ENCODE assay signal across 26 mouse cellular contexts in the genomic region with DNA sequence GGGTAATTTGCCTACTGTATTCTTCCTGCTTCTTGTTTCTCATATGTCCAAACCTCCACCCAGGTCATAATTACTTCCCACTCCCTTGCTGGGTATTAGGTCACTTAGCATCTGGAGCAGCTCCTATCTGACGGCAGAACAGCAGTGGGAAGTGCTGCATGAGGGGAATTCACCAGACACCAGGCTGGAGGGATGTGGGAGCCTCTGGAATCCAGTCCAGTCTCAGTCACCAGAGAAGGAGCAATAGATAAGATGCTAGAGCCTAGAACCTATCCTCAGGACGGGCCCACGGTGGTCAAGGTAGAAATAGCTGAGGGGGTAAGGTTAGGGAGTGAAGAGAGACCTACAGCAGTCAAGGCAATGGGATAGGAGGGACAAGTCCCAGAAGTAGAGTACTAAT.
"Had no signal": no experiment of that assay in that cellular context is flagged by ENCODE, and none has a peak within 500 bp of the region (broad histone marks: within the 10 kb centered on the region; RNA-seq: fewer than 3 reads in every experiment).

No protein-coding gene starts in this region.

- H3K9me3 ChIP-seq: embryonic facial prominence, embryonic 12.5 days; embryonic facial prominence, embryonic 13.5 days; forebrain, embryonic 10.5 days; forebrain, embryonic 12.5 days; forebrain, embryonic 13.5 days; forebrain, embryonic 15.5 days had no signal

- ATAC-seq: forebrain, embryonic 13.5 days; forebrain, embryonic 14.5 days; forebrain, embryonic 15.5 days; forebrain, embryonic 16.5 days; forebrain, postnatal 0 days had no signal

- H3K4me1 ChIP-seq: embryonic facial prominence, embryonic 12.5 days had no signal

- H3K36me3 ChIP-seq: embryonic facial prominence, embryonic 12.5 days; embryonic facial prominence, embryonic 13.5 days; forebrain, embryonic 10.5 days; forebrain, embryonic 12.5 days; forebrain, embryonic 15.5 days had no signal

- H3K27me3 ChIP-seq: embryonic facial prominence, embryonic 12.5 days; embryonic facial prominence, embryonic 13.5 days; forebrain, embryonic 15.5 days had no signal

- H3K4me3 ChIP-seq: embryonic facial prominence, embryonic 12.5 days; embryonic facial prominence, embryonic 13.5 days; erythroblast, embryonic 14.5 days; forebrain, embryonic 10.5 days; forebrain, embryonic 12.5 days; forebrain, embryonic 13.5 days; forebrain, embryonic 15.5 days; gastrocnemius, adult 2 months; heart, adult 2 months had no signal

- H3K9ac ChIP-seq: embryonic facial prominence, embryonic 12.5 days; embryonic facial prominence, embryonic 13.5 days; forebrain, embryonic 12.5 days; forebrain, embryonic 13.5 days; forebrain, embryonic 15.5 days; forebrain, postnatal 0 days had no signal

- H3K4me2 ChIP-seq: embryonic facial prominence, embryonic 12.5 days; embryonic facial prominence, embryonic 13.5 days; forebrain, embryonic 12.5 days; forebrain, embryonic 13.5 days; forebrain, embryonic 15.5 days had no signal

- DNase-seq: cerebellum, adult 2 months; cerebellum, adult 8-10 months; cerebellum, adult 9-10 months; cerebellum, adult 9-11 months; cerebellum, postnatal 10 days; cerebellum, postnatal 14 days; cerebellum, postnatal 25 days; cerebellum, postnatal 36 days; embryo, embryonic 11 days; forebrain, postnatal 0 days; gastrocnemius, adult 2 months; gastrocnemius, postnatal 10 days; gastrocnemius, postnatal 14 days; gastrocnemius, postnatal 25 days; gastrocnemius, postnatal 36 days; heart, adult 18-20 months; heart, adult 2 months had no signal

- H3K27ac ChIP-seq: embryonic facial prominence, embryonic 12.5 days; forebrain, embryonic 10.5 days; forebrain, embryonic 12.5 days; forebrain, embryonic 13.5 days; forebrain, embryonic 15.5 days; gastrocnemius, adult 2 months; heart, adult 2 months had no signal
